Mouse (Mus musculus) embryonic facial prominence, embryonic 13.5 days (tissue): ENCODE measurements at regions not wholly inside any gene's neighbourhood (a gene's known extent, or its start where the extent isn't known, plus 50 kb on each side); places are given as distances from the start of the nearest gene placed in this dataset.
A peak's percentile ranks its signal among the peaks of the same experiment; 100 is the strongest.

Experiments used
- ATAC-seq: fragments of 200-750 bp; cut with Nextera tagmentation; 2 replicates; pipeline ENCODE4 v1.8.0; 2017; ENCODE audit warnings: low read depth; ENCODE audit not compliant: insufficient number of reproducible peaks, insufficient read depth, low FRiP score, low TSS enrichment
- H3K27ac ChIP-seq: fragments of 300-500 bp; sonication (generic); 2 replicates; pipeline ENCODE4 v1.5.1; 2015; ENCODE audit warnings: moderate library complexity, mild to moderate bottlenecking, inconsistent platforms
- H3K27me3 ChIP-seq: fragments of 300-500 bp; sonication (generic); 2 replicates; pipeline ENCODE4 v1.6.1; 2015; ENCODE audit warnings: mild to moderate bottlenecking, inconsistent platforms
- H3K36me3 ChIP-seq: fragments of 300-500 bp; sonication (generic); 2 replicates; pipeline ENCODE4 v1.6.1; 2015; ENCODE audit warnings: mild to moderate bottlenecking, inconsistent platforms
- H3K4me1 ChIP-seq: fragments of 300-500 bp; sonication (generic); 2 replicates; pipeline ENCODE4 v1.6.1; 2015; ENCODE audit warnings: inconsistent platforms
- H3K4me2 ChIP-seq: fragments of 300-500 bp; sonication (generic); 2 replicates; pipeline ENCODE4 v1.6.1; 2015; ENCODE audit warnings: moderate library complexity, mild to moderate bottlenecking, inconsistent platforms
- H3K4me3 ChIP-seq: fragments of 300-500 bp; sonication (generic); 2 replicates; pipeline ENCODE4 v1.5.1; 2015; ENCODE audit warnings: mild to moderate bottlenecking, inconsistent platforms
- H3K9ac ChIP-seq: fragments of 300-500 bp; sonication (generic); 2 replicates; pipeline ENCODE4 v1.6.1; 2015; ENCODE audit warnings: mild to moderate bottlenecking, inconsistent platforms
- H3K9me3 ChIP-seq: fragments of 300-500 bp; sonication (generic); 2 replicates; pipeline ENCODE4 v1.6.1; 2016; ENCODE audit warnings: inconsistent platforms
- WGBS: fragments of 180-500 bp; shearing (Covaris S2); methylation state at CpG from one replicate; pipeline ENCODE4 v1.1.7; 2015; ENCODE audit warnings: mixed read lengths; 5-methylcytosine and 5-hydroxymethylcytosine counted together

GRCm38 (mm10) chr11:19202602-19203517 is 184.1 kb upstream of the Meis1 start:
- peak overlapping the region; percentile 2; the same call in 1 of the 2 replicates for H3K27ac ChIP-seq
- ATAC-seq = no peak
- peaks cover 17% of the 10 kb centered on the region for H3K4me1 ChIP-seq
- H3K9ac ChIP-seq = no peak overlapping the region
- H3K36me3 ChIP-seq = no peaks in the 10 kb centered on the region
- no peaks in the 10 kb centered on the region for H3K9me3 ChIP-seq
- H3K4me3 ChIP-seq = no peak overlapping the region
- H3K27me3 ChIP-seq = no peaks in the 10 kb centered on the region
- no peak overlapping the region for H3K4me2 ChIP-seq
- WGBS = 53% methylated on average over 8 of the region's 8 CpGs

- no peak for ATAC-seq
- H3K9ac ChIP-seq = no peak overlapping the region
- no peak overlapping the region for H3K4me3 ChIP-seq
- WGBS = 38% methylated on average over 4 of the region's 4 CpGs
- H3K4me2 ChIP-seq = 0 out of 2 replicates have a peak overlapping the region, but pooled peaks have one; percentile 41
- no peaks in the 10 kb centered on the region for H3K27me3 ChIP-seq
- H3K27ac ChIP-seq = peak overlapping the region; percentile 2; the same call in 1 of the 2 replicates
- H3K36me3 ChIP-seq = no peaks in the 10 kb centered on the region
- peaks cover 17% of the 10 kb centered on the region for H3K4me1 ChIP-seq
- no peaks in the 10 kb centered on the region for H3K9me3 ChIP-seq
These were observed 184.7 kb upstream of the Meis1 start for GRCm38 (mm10) chr11:19203518-19203900.

GRCm38 (mm10) chr11:19203968-19204367 is 185.2 kb upstream of the Meis1 start:
- H3K4me1 ChIP-seq = peaks cover 17% of the 10 kb centered on the region
- no peaks in the 10 kb centered on the region for H3K9me3 ChIP-seq
- H3K27ac ChIP-seq = peak overlapping the region; percentile 72
- no peak overlapping the region for H3K4me3 ChIP-seq
- no peaks in the 10 kb centered on the region for H3K36me3 ChIP-seq
- H3K9ac ChIP-seq = no peak overlapping the region
- no peaks in the 10 kb centered on the region for H3K27me3 ChIP-seq
- 18% methylated on average over 5 of the region's 5 CpGs for WGBS
- H3K4me2 ChIP-seq = peak overlapping the region; percentile 41; the same call in 1 of the 2 replicates
- ATAC-seq = no peak

GRCm38 (mm10) chr11:19204521-19204920 is 185.7 kb upstream of the Meis1 start:
- no peaks in the 10 kb centered on the region for H3K9me3 ChIP-seq
- WGBS = 12% methylated on average over 7 of the region's 7 CpGs
- no peaks in the 10 kb centered on the region for H3K27me3 ChIP-seq
- no peaks in the 10 kb centered on the region for H3K36me3 ChIP-seq
- no peak overlapping the region for H3K9ac ChIP-seq
- H3K4me3 ChIP-seq = no peak overlapping the region; the same call in 1 of the 2 replicates
- peaks cover 17% of the 10 kb centered on the region for H3K4me1 ChIP-seq
- 0 out of 2 replicates have a peak, but pooled peaks have one; percentile 10 for ATAC-seq
- H3K27ac ChIP-seq = peak overlapping the region; percentile 79
- peak overlapping the region; percentile 41 for H3K4me2 ChIP-seq

- no peak for ATAC-seq
- Histone ChIP-seq H3K27me3 (no peaks in the 10 kb centered on the region), H3K9me3 (no peaks in the 10 kb centered on the region), H3K4me2 (peak overlapping the region; percentile 41), H3K4me1 (peaks cover 17% of the 10 kb centered on the region), H3K36me3 (no peaks in the 10 kb centered on the region), H3K27ac (peak overlapping the region; percentile 79), H3K9ac (no peak overlapping the region), H3K4me3 (no peak overlapping the region)
These were observed 186.4 kb upstream of the Meis1 start for GRCm38 (mm10) chr11:19205174-19205573.

GRCm38 (mm10) chr11:19219476-19219875 is 200.7 kb upstream of the Meis1 start:
- Histone ChIP-seq H3K4me1 (peaks cover 12% of the 10 kb centered on the region), H3K27ac (no peak overlapping the region), H3K27me3 (no peaks in the 10 kb centered on the region), H3K36me3 (no peaks in the 10 kb centered on the region), H3K9ac (no peak overlapping the region), H3K4me3 (no peak overlapping the region), H3K4me2 (no peak overlapping the region), H3K9me3 (no peaks in the 10 kb centered on the region)
- no peak for ATAC-seq
- WGBS = 69% methylated on average over 3 of the region's 3 CpGs

GRCm38 (mm10) chr11:19221442-19221841 is 202.7 kb upstream of the Meis1 start:
- H3K9me3 ChIP-seq = no peaks in the 10 kb centered on the region
- H3K36me3 ChIP-seq = no peaks in the 10 kb centered on the region
- ATAC-seq = no peak
- 86% methylated on average over 1 of the region's 1 CpGs for WGBS
- peaks cover 13% of the 10 kb centered on the region for H3K4me1 ChIP-seq
- H3K27ac ChIP-seq = no peak overlapping the region
- H3K9ac ChIP-seq = no peak overlapping the region
- no peak overlapping the region for H3K4me3 ChIP-seq
- H3K4me2 ChIP-seq = no peak overlapping the region
- peaks cover 3% of the 10 kb centered on the region; the same call in 1 of the 2 replicates for H3K27me3 ChIP-seq

GRCm38 (mm10) chr11:19226756-19227155 is 208.0 kb upstream of the Meis1 start:
- H3K27me3 ChIP-seq = peaks cover 3% of the 10 kb centered on the region; the same call in 1 of the 2 replicates
- peaks cover 20% of the 10 kb centered on the region for H3K4me1 ChIP-seq
- H3K4me3 ChIP-seq = no peak overlapping the region
- no peak overlapping the region for H3K27ac ChIP-seq
- H3K4me2 ChIP-seq = no peak overlapping the region
- no peaks in the 10 kb centered on the region for H3K36me3 ChIP-seq
- WGBS = 84% methylated on average over 2 of the region's 2 CpGs
- no peaks in the 10 kb centered on the region for H3K9me3 ChIP-seq
- no peak overlapping the region for H3K9ac ChIP-seq
- no peak for ATAC-seq

- no peak overlapping the region for H3K27ac ChIP-seq
- no peak overlapping the region for H3K9ac ChIP-seq
- H3K4me1 ChIP-seq = peaks cover 20% of the 10 kb centered on the region
- no peaks in the 10 kb centered on the region for H3K36me3 ChIP-seq
- H3K4me2 ChIP-seq = no peak overlapping the region
- H3K9me3 ChIP-seq = peaks cover 2% of the 10 kb centered on the region; the same call in 1 of the 2 replicates
- no peak for ATAC-seq
- H3K4me3 ChIP-seq = no peak overlapping the region
- peaks cover 3% of the 10 kb centered on the region; the same call in 1 of the 2 replicates for H3K27me3 ChIP-seq
- WGBS = 18% methylated on average over 4 of the region's 4 CpGs
These were observed 208.9 kb upstream of the Meis1 start for GRCm38 (mm10) chr11:19227716-19228115.

- Histone ChIP-seq H3K4me1 (no peaks in the 10 kb centered on the region), H3K9ac (no peak overlapping the region), H3K27me3 (no peaks in the 10 kb centered on the region), H3K27ac (no peak overlapping the region), H3K4me3 (no peak overlapping the region), H3K4me2 (no peak overlapping the region), H3K9me3 (no peaks in the 10 kb centered on the region), H3K36me3 (no peaks in the 10 kb centered on the region)
- WGBS = 69% methylated on average over 11 of the region's 11 CpGs
- no peak for ATAC-seq
These were observed 227.8 kb upstream of the Meis1 start for GRCm38 (mm10) chr11:19246390-19247114.

GRCm38 (mm10) chr11:19253605-19254004 is 234.8 kb upstream of the Meis1 start:
- H3K4me2 ChIP-seq = no peak overlapping the region
- whole genome bisulfite sequencing = 39% methylated on average over 5 of the region's 5 CpGs
- no peak overlapping the region for H3K9ac ChIP-seq
- no peak for ATAC-seq
- H3K4me1 ChIP-seq = 0 out of 2 replicates have a peak, but pooled peaks cover 11% of the 10 kb centered on the region
- no peaks in the 10 kb centered on the region for H3K36me3 ChIP-seq
- H3K27ac ChIP-seq = no peak overlapping the region
- H3K4me3 ChIP-seq = no peak overlapping the region
- H3K9me3 ChIP-seq = no peaks in the 10 kb centered on the region
- H3K27me3 ChIP-seq = no peaks in the 10 kb centered on the region
